Mouse (Mus musculus): Measurements from ENCODE around the gene Rtn2. TPM values are rescaled to one million over a fixed set of nuclear protein-coding genes. Genes with fewer than 3 reads are reported as not detected.

Gene Rtn2
- polyA plus RNA-seq, 1 experiment = 9.1 TPM

DNA sequence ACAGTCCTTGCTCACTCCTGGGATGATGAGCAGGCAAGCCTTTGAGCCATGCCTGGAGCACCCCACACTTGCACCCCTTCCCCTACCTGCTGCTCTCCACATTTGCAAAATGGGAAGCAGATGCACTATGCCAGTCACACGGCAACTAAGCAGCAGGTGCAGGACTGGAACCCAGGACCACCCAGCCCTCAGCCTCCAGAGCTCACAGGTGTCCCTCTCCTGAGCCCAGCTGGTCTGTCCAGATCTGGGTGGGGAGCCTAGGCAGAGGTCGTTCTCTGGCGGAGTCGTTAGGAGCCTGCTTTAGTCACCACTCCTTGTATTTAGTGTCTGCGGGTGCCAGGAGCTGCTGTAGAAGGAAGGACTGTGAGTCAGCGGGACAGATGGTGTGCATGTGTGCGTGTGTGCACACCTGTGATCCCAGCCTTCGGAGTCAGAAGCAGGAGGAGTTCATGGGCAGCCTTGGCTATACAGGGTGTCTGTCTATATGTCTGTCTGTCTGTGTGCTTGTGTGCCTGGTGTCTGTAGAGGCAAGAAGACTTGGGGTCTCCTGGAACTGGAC, 41.4 kb upstream of the Rtn2 start:
- H3K27me3 ChIP-seq (ENCODE audit: control insufficient read depth, insufficient read depth, low read length) = no peaks in the 10 kb centered on the region
- no peaks in the 10 kb centered on the region for H3K4me1 ChIP-seq (ENCODE audit: control insufficient read depth, insufficient read depth, insufficient read length)

GRCm38 (mm10) chr7:19242005-19242404, 40.4 kb upstream of the Rtn2 start:
- Histone ChIP-seq H3K4me1 (ENCODE audit: control insufficient read depth, insufficient read depth, insufficient read length) (no peaks in the 10 kb centered on the region), H3K4me3 (ENCODE audit: extremely low read depth, insufficient read depth, insufficient read length) (no peak overlapping the region), H3K36me3 (ENCODE audit: control insufficient read depth, insufficient read depth, low read length) (peaks cover 6% of the 10 kb centered on the region), H3K27me3 (ENCODE audit: control insufficient read depth, insufficient read depth, low read length) (no peaks in the 10 kb centered on the region), H3K27ac (ENCODE audit: insufficient read depth, low read length) (no peak overlapping the region)
- 98% methylated on average over 1 of the region's 1 CpGs for WGBS
- no peak for DNase-seq (ENCODE audit: low read depth in 1 of 2, low spot score in 2 of 2)
- TF ChIP-seq CTCF (IDR thresholded peaks at IDR 0.05; ENCODE audit: extremely low read depth, insufficient read depth, insufficient read length, insufficient replicate concordance) (no peak), POLR2A (IDR thresholded peaks at IDR 0.05; ENCODE audit: low read depth, low read length) (no peak)

More for the DNA sequence above, 41.4 kb upstream of the Rtn2 start:
- H3K36me3 ChIP-seq (ENCODE audit: control insufficient read depth, insufficient read depth, low read length) = peaks cover 6% of the 10 kb centered on the region
- no peak for DNase-seq (ENCODE audit: low read depth in 1 of 2, low spot score in 2 of 2)
- no peak overlapping the region for H3K4me3 ChIP-seq (ENCODE audit: extremely low read depth, insufficient read depth, insufficient read length)
- TF ChIP-seq CTCF (IDR thresholded peaks at IDR 0.05; ENCODE audit: extremely low read depth, insufficient read depth, insufficient read length, insufficient replicate concordance) (no peak), POLR2A (IDR thresholded peaks at IDR 0.05; ENCODE audit: low read depth, low read length) (no peak)
- WGBS = 94% methylated on average over 8 of the region's 8 CpGs
- H3K27ac ChIP-seq (ENCODE audit: insufficient read depth, low read length) = no peak overlapping the region

- Histone ChIP-seq H3K4me3 (ENCODE audit: extremely low read depth, insufficient read depth, insufficient read length) (no peak overlapping the region), H3K27me3 (ENCODE audit: control insufficient read depth, insufficient read depth, low read length) (no peaks in the 10 kb centered on the region), H3K27ac (ENCODE audit: insufficient read depth, low read length) (no peak overlapping the region), H3K36me3 (ENCODE audit: control insufficient read depth, insufficient read depth, low read length) (peaks cover 6% of the 10 kb centered on the region), H3K4me1 (ENCODE audit: control insufficient read depth, insufficient read depth, insufficient read length) (peaks cover 6% of the 10 kb centered on the region; the same call in 1 of the 2 replicates)
- no peak for DNase-seq (ENCODE audit: low read depth in 1 of 2, low spot score in 2 of 2)
- 90% methylated on average over 5 of the region's 5 CpGs for WGBS
- TF ChIP-seq CTCF (IDR thresholded peaks at IDR 0.05; ENCODE audit: extremely low read depth, insufficient read depth, insufficient read length, insufficient replicate concordance) = no peak
- no peak for TF ChIP-seq POLR2A (IDR thresholded peaks at IDR 0.05; ENCODE audit: low read depth, low read length)
Observed at GRCm38 (mm10) chr7:19243858-19244257, 38.6 kb upstream of the Rtn2 start.

GRCm38 (mm10) chr7:19245083-19245482, 37.3 kb upstream of the Rtn2 start:
- Histone ChIP-seq H3K27me3 (ENCODE audit: control insufficient read depth, insufficient read depth, low read length) (no peaks in the 10 kb centered on the region), H3K4me1 (ENCODE audit: control insufficient read depth, insufficient read depth, insufficient read length) (peaks cover 6% of the 10 kb centered on the region; the same call in 1 of the 2 replicates), H3K36me3 (ENCODE audit: control insufficient read depth, insufficient read depth, low read length) (peaks cover 6% of the 10 kb centered on the region), H3K27ac (ENCODE audit: insufficient read depth, low read length) (no peak overlapping the region), H3K4me3 (ENCODE audit: extremely low read depth, insufficient read depth, insufficient read length) (no peak overlapping the region)
- 73% methylated on average over 3 of the region's 3 CpGs for WGBS
- no peak for TF ChIP-seq CTCF (IDR thresholded peaks at IDR 0.05; ENCODE audit: extremely low read depth, insufficient read depth, insufficient read length, insufficient replicate concordance)
- no peak for TF ChIP-seq POLR2A (IDR thresholded peaks at IDR 0.05; ENCODE audit: low read depth, low read length)
- DNase-seq (ENCODE audit: low read depth in 1 of 2, low spot score in 2 of 2) = no peak

DNA sequence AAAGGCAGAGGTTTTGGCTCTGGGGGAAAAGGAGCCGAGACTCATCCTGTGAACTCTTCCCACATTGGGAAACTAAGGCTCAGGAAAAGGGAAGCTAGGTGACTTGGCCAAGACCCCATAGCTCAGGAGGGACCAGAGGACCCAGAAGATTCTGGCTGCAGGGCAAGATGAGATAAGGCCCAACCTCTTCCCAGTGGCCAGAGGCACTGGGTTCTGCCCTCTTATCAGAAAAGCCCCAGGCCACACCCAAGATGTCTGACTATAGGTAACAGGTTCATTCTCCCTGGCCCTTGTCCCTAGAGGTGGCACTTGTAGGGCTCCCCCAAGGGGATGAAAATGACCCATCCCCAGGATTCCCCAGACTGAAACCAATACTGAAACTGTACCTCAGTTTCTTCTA, 35.6 kb upstream of the Rtn2 start:
- H3K4me3 ChIP-seq (ENCODE audit: extremely low read depth, insufficient read depth, insufficient read length) = no peak overlapping the region
- peaks cover 6% of the 10 kb centered on the region; the same call in 1 of the 2 replicates for H3K4me1 ChIP-seq (ENCODE audit: control insufficient read depth, insufficient read depth, insufficient read length)
- peaks cover 6% of the 10 kb centered on the region for H3K36me3 ChIP-seq (ENCODE audit: control insufficient read depth, insufficient read depth, low read length)
- TF ChIP-seq CTCF (IDR thresholded peaks at IDR 0.05; ENCODE audit: extremely low read depth, insufficient read depth, insufficient read length, insufficient replicate concordance) = no peak
- TF ChIP-seq POLR2A (IDR thresholded peaks at IDR 0.05; ENCODE audit: low read depth, low read length) = no peak
- DNase-seq (ENCODE audit: low read depth in 1 of 2, low spot score in 2 of 2) = no peak
- no peak overlapping the region for H3K27ac ChIP-seq (ENCODE audit: insufficient read depth, low read length)
- H3K27me3 ChIP-seq (ENCODE audit: control insufficient read depth, insufficient read depth, low read length) = no peaks in the 10 kb centered on the region
- WGBS = 86% methylated on average over 1 of the region's 1 CpGs

DNA sequence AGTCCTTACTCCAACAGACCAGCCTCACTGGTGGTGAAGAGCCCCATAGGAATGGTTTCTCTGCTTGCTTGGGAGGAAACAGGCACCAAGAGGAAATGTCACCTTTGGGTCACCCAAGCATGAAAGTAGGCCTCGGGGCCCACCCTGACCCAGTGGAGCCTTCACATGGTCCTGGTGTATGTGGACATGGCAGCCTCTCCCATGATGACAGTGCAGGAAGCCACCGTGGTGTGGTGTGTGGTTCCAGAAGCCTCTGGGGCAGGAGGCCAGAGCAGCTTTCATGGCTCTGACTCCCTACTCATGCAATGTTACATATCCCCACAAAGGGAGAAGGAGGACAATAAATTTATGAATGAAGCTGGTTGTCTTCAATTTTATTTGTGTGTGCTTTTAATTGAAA, 34.9 kb upstream of the Rtn2 start:
- no peaks in the 10 kb centered on the region for H3K27me3 ChIP-seq (ENCODE audit: control insufficient read depth, insufficient read depth, low read length)
- no peak overlapping the region for H3K4me3 ChIP-seq (ENCODE audit: extremely low read depth, insufficient read depth, insufficient read length)
- 31% methylated on average over 2 of the region's 2 CpGs for WGBS
- TF ChIP-seq POLR2A (IDR thresholded peaks at IDR 0.05; ENCODE audit: low read depth, low read length) (no peak), CTCF (IDR thresholded peaks at IDR 0.05; ENCODE audit: extremely low read depth, insufficient read depth, insufficient read length, insufficient replicate concordance) (no peak)
- peaks cover 6% of the 10 kb centered on the region for H3K36me3 ChIP-seq (ENCODE audit: control insufficient read depth, insufficient read depth, low read length)
- H3K27ac ChIP-seq (ENCODE audit: insufficient read depth, low read length) = no peak overlapping the region
- peaks cover 6% of the 10 kb centered on the region; the same call in 1 of the 2 replicates for H3K4me1 ChIP-seq (ENCODE audit: control insufficient read depth, insufficient read depth, insufficient read length)
- DNase-seq (ENCODE audit: low read depth in 1 of 2, low spot score in 2 of 2) = no peak

DNA sequence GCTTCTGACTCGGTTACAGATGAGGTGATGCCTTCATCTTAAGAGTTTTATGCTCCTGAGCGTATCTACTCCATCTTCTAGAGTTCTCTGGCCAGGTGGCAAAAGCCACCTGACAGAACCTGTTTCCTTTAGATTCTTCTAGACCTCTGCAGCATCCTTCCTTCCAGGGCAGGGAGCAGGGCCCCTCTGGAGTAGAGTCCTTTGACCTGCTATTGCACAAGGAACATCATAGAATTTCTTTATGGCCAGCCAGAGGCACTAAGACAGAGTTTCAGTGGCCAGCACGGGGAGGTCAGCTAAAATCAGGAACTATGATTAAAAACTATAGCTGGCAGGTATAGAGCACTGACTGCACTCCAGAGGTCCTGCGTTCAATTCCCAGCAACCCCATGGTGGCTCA, 30.3 kb upstream of the Rtn2 start:
- no peak overlapping the region for H3K27ac ChIP-seq (ENCODE audit: insufficient read depth, low read length)
- no peak for TF ChIP-seq CTCF (IDR thresholded peaks at IDR 0.05; ENCODE audit: extremely low read depth, insufficient read depth, insufficient read length, insufficient replicate concordance)

More for the DNA sequence above, 30.3 kb upstream of the Rtn2 start:
- H3K4me1 ChIP-seq (ENCODE audit: control insufficient read depth, insufficient read depth, insufficient read length) = peaks cover 9% of the 10 kb centered on the region; the same call in 1 of the 2 replicates
- peaks cover 9% of the 10 kb centered on the region for H3K36me3 ChIP-seq (ENCODE audit: control insufficient read depth, insufficient read depth, low read length)
- H3K27me3 ChIP-seq (ENCODE audit: control insufficient read depth, insufficient read depth, low read length) = no peaks in the 10 kb centered on the region
- WGBS = 79% methylated on average over 4 of the region's 4 CpGs
- no peak for DNase-seq (ENCODE audit: low read depth in 1 of 2, low spot score in 2 of 2)
- H3K4me3 ChIP-seq (ENCODE audit: extremely low read depth, insufficient read depth, insufficient read length) = no peak overlapping the region
